Mouse (Mus musculus): ENCODE results near the gene Thra.

The Thra gene

GRCm38 (mm10) chr11:98776843-98777590 lies 36.6 kb downstream of the Thra start:
- DNase-seq (ENCODE audit: extremely low spot score): peak; percentile 61

GRCm38 (mm10) chr11:98777888-98778287 lies 37.5 kb downstream of the Thra start:
- DNase-seq (ENCODE audit: extremely low spot score): no peak

GRCm38 (mm10) chr11:98781851-98782512 lies 41.5 kb downstream of the Thra start:
- peak; percentile 47 for DNase-seq (ENCODE audit: extremely low spot score)

- DNase-seq (ENCODE audit: extremely low spot score): peak; percentile 68
Observed at GRCm38 (mm10) chr11:98782651-98783235, 42.3 kb downstream of the Thra start.

DNA sequence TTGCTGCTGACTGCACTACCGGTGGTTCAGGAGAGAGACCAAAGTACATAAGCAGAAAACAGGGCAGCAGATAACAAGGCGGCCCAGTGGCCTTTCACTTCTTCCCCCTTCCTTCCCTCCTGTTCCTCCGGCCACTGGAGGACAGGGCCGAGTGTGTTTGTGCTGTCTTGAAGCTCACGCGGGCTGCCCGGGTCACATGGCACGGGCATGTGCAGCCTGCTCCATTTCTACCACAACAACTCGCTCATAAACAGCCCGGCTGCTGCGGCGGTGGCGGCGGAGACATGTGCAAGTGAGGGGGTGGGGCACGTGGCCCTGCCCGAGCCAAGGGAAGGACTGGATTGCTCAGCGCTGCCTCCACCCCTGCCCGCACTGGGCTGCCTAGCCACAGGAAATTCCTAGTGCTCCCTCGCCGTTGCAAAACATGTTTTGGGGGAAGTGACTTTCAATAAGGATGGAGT lies 42.8 kb downstream of the Thra start:
- peak; percentile 85 for DNase-seq (ENCODE audit: extremely low spot score)

DNA sequence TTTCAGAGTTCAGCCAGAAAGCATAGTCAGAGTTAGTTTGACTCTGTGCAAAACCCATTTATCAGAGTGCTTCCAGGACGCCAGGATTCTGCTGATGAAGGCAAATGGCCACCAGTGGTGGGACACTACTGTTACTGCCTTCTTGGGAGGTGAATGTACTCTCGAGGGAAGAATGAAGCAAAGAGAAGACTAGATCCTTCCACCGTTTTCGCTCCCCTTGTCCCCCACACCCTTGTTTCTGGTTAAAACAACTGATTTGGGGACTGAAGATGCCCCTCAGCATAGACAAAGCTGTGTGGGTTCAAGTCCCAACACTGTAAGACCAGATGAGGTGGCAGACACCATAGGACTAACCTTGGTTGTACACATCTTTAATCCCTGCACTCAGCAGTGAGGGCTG lies 43.7 kb downstream of the Thra start:
- DNase-seq (ENCODE audit: extremely low spot score): no peak

GRCm38 (mm10) chr11:98785214-98785613 lies 44.8 kb downstream of the Thra start:
- no peak for DNase-seq (ENCODE audit: extremely low spot score)

- peak; percentile 67 for DNase-seq (ENCODE audit: extremely low spot score)
Observed at GRCm38 (mm10) chr11:98785772-98786281, 45.4 kb downstream of the Thra start.

DNA sequence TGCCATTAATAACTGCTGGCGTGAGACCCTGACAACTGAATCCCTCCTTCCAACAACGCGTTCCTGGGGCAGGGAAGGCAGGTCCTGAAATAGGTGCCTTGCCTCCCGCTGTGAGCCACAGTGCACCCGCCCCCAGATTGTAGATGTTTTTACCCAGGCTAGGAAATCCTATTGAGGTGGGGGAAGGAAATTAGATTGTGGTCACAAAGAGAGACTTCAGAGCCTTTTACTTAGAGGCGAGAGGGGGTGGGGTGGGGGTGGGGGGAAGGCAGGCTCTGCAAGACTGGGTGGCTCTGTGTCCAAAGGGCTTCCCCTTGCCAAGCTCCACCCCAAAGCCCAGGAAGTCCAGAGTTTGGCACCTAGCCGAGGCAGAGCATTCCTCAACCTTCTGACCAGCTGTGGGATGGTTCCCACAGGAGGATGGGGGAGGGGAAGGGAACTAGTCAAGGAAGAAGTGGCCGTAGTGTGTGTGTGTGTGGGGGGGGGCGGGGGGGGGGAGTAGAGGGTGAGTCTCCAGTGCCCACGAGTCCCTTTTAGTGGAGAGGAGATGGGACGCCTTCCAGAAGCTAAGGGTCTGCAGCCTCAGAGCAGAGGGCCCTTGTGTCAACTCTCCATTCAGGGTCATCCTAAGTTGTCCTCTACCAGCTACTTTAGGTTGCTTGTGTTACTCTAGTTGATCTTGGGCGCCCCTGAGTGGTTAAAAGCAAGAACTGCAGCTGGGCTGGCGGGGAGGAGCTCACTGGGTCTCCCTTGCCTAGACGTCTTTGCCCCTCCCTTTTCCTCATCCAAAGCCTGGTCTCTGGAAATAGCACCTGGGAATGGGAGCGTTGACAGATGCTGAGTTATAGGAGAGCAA lies 46.1 kb downstream of the Thra start:
- DNase-seq (ENCODE audit: extremely low spot score): peak; percentile 97

DNA sequence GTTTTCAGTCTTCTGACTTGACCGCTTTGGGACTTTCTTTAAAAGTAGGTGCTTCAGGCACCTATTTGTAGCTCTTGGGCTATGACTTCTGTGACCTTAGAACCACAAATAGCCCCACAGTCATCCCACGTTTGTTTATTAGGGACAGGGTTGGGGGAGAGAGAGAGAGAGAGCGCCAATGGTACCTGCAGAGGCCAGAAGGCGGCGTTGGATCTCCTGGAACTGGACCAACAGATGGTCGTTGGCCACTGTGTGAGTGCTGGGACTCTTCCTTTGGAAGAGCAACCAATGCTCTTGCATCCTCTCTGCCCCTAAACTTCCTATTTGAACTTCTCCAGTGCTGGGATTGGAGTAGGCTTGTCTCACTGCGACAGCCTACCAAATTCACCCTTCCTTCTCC lies 46.8 kb downstream of the Thra start:
- DNase-seq (ENCODE audit: extremely low spot score): no peak

- DNase-seq (ENCODE audit: extremely low spot score): no peak
Observed at GRCm38 (mm10) chr11:98787691-98788090, 47.3 kb downstream of the Thra start.

GRCm38 (mm10) chr11:98788139-98788538 lies 47.7 kb downstream of the Thra start:
- DNase-seq (ENCODE audit: extremely low spot score): no peak

- DNase-seq (ENCODE audit: extremely low spot score): peak; percentile 89
Observed at GRCm38 (mm10) chr11:98788550-98789218, 48.2 kb downstream of the Thra start.

- no peak for DNase-seq (ENCODE audit: extremely low spot score)
Observed at GRCm38 (mm10) chr11:98789219-98789807, 48.9 kb downstream of the Thra start.

GRCm38 (mm10) chr11:98789824-98790223 lies 49.4 kb downstream of the Thra start:
- DNase-seq (ENCODE audit: extremely low spot score): no peak

GRCm38 (mm10) chr11:98790631-98791205 lies 50.3 kb downstream of the Thra start:
- DNase-seq (ENCODE audit: extremely low spot score): no peak

DNA sequence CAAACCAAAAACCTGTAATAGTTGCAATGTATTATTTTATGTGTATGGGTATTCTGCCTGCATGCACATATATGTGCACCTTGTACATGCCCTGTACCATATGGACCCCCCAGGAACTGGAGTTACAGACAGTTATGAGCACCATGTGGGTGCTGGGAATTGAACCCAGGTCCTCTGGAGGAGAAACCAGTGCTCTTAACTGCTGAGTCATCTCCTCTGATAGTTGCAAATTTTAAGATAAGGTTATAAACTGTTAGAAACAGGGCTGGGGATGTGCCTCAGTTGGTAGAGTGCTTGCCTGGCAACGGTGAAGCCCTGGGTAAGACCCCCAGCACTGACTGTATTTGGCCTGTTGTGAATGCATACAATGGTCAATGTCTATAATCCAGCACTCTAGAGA lies 51.0 kb downstream of the Thra start:
- DNase-seq (ENCODE audit: extremely low spot score): no peak

DNA sequence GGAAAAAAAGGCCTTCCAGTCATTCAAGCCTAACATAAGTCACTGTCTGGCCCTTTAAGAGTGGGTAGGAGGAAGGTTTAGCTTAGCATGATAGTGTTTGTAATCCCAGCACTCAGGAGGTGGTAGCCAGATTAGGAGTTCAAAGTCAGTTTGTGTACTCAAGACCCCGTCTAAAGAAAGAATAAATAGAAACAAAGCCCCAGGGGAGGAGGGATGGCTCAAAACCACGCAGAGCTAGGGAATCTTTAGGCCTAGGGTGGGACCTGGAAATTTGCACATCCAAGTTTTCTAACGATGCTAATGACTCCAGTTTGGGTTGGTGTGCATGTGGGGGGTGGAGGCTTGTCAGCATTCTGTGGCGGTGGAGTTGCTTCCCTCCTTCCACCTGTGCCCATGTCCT lies 51.6 kb downstream of the Thra start:
- DNase-seq (ENCODE audit: extremely low spot score): no peak

- DNase-seq (ENCODE audit: extremely low spot score): no peak
Observed at GRCm38 (mm10) chr11:98794469-98795014, 54.1 kb downstream of the Thra start.
